Mouse (Mus musculus) MEL (cell line): ENCODE data around the gene Fam83g.

ENCODE experiments used
- CTCF ChIP-seq, 3 experiments: IDR thresholded peaks in 2 of 3; conservative IDR thresholded peaks in 1 of 3; 2 replicates each; pipeline ENCODE4 v1.5.1; 2011 to 2012; ENCODE audit warnings: low read length in 3 of 3, low read depth in 2 of 3, mild to moderate bottlenecking in 2 of 3, improper control_type of control experiment in 1 of 3, inconsistent platforms in 1 of 3, mixed read lengths in 1 of 3, moderate library complexity in 1 of 3; ENCODE audit not compliant: control insufficient read depth in 1 of 3, insufficient read depth in 1 of 3, poor library complexity in 1 of 3, severe bottlenecking in 1 of 3
- E2F4 ChIP-seq: IDR thresholded peaks from 2 replicates; pipeline ENCODE4 v1.6.1; 2011; ENCODE audit warnings: low read depth, low read length, improper control_type of control experiment, borderline replicate concordance
- EP300 ChIP-seq, 2 experiments: IDR thresholded peaks; 2 replicates each; pipeline ENCODE4 v1.6.1; 2011; ENCODE audit warnings: improper control_type of control experiment in 2 of 2, low read length in 2 of 2, low read depth in 1 of 2, mild to moderate bottlenecking in 1 of 2
- JUND ChIP-seq: IDR thresholded peaks from 2 replicates; pipeline ENCODE4 v1.6.1; 2011; ENCODE audit warnings: low read depth, mild to moderate bottlenecking, improper control_type of control experiment, low read length
- NELFE ChIP-seq: IDR thresholded peaks from 2 replicates; pipeline ENCODE4 v1.6.1; 2011; ENCODE audit warnings: low read depth, low read length, improper control_type of control experiment
- POLR2A ChIP-seq, 2 experiments: IDR thresholded peaks; 2 replicates each; pipeline ENCODE4 v1.6.1; 2011 to 2012; ENCODE audit warnings: low read length in 2 of 2, mild to moderate bottlenecking in 2 of 2, control low read depth in 1 of 2, improper control_type of control experiment in 1 of 2, low read depth in 1 of 2, moderate library complexity in 1 of 2; ENCODE audit not compliant: control insufficient read depth in 1 of 2, insufficient read depth in 1 of 2, poor library complexity in 1 of 2
- POLR2AphosphoS2 ChIP-seq: IDR thresholded peaks from 2 replicates; pipeline ENCODE4 v1.6.1; 2011; ENCODE audit warnings: low read length, improper control_type of control experiment
- POLR2AphosphoS5 ChIP-seq: IDR thresholded peaks from 2 replicates; pipeline ENCODE4 v1.6.1; 2012; ENCODE audit warnings: low read depth, borderline replicate concordance, mild to moderate bottlenecking, inconsistent platforms, low read length, moderate library complexity, mixed read lengths
- RCOR1 ChIP-seq: IDR thresholded peaks from 2 replicates; pipeline ENCODE4 v1.6.1; 2012; ENCODE audit warnings: low read depth, mild to moderate bottlenecking, inconsistent platforms, low read length, improper control_type of control experiment
- SMC3 ChIP-seq: IDR thresholded peaks from 2 replicates; pipeline ENCODE4 v1.6.1; 2011; ENCODE audit warnings: low read depth, low read length, improper control_type of control experiment
- ZMIZ1 ChIP-seq: IDR thresholded peaks from 2 replicates; pipeline ENCODE4 v1.6.1; 2012; ENCODE audit warnings: low read depth, mild to moderate bottlenecking, inconsistent platforms, low read length, improper control_type of control experiment, moderate library complexity
- ZNF384 ChIP-seq: IDR thresholded peaks from 2 replicates; pipeline ENCODE4 v1.6.1; 2012; ENCODE audit warnings: low read depth, mild to moderate bottlenecking, inconsistent platforms, low read length, improper control_type of control experiment

GRCm38 (mm10) chr11:61687595-61687994 lies 3.7 kb downstream of the Fam83g start:
- TF ChIP-seq POLR2A (IDR thresholded peaks at IDR 0.05; ENCODE audit: control insufficient read depth in 1 of 2, insufficient read depth in 1 of 2, low read depth in 1 of 2, low read length in 2 of 2, poor library complexity in 1 of 2) (no peak), EP300 (IDR thresholded peaks at IDR 0.05; ENCODE audit: low read depth in 1 of 2, low read length in 2 of 2) (no peak), CTCF (IDR thresholded peaks at IDR 0.05 in 2 of 3, conservative IDR thresholded peaks at IDR 0.05 in 1 of 3; ENCODE audit: control insufficient read depth in 1 of 3, insufficient read depth in 1 of 3, low read depth in 2 of 3, low read length in 3 of 3, poor library complexity in 1 of 3, severe bottlenecking in 1 of 3) (no peak), RCOR1 (no peak), POLR2AphosphoS5 (no peak), ZNF384 (no peak), SMC3 (no peak), JUND (no peak), E2F4 (no peak), NELFE (no peak), POLR2AphosphoS2 (no peak), ZMIZ1 (no peak)
